Mouse (Mus musculus) gonadal fat pad, adult 2 months (tissue): ENCODE measurements at regions not wholly inside any gene's neighbourhood (a gene's known extent, or its start where the extent isn't known, plus 50 kb on each side); places are given as distances from the start of the nearest gene placed in this dataset.

Experiments
- DNase-seq: peaks from one replicate; pipeline ENCODE4 v3.0.0-alpha.2; 2012; ENCODE audit warnings: low read depth

- DNase-seq, result no peak
Measured at GRCm38 (mm10) chr1:48383590-48383989, 1490.9 kb upstream of the Slc39a10 start.

DNA sequence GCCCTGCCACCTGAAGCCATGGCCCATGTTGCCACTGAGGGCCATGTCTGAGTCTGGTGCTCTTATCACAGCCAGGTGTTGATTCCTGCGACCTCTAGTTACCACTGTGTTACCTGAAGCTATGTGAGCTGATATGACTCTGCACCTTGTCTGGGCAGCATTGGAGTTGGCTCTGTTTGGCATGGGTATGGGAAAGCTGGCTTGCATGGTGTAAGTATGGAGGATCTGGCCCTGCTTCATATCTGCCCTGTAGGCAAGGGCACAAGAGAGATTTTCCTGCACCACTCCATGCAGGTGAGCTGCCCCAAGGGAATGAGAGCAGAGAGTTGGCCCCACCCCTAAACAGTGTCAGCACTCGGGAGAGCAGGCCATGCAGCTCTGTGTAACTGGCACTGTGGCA, 1487.5 kb upstream of the Slc39a10 start:
- DNase-seq, result no peak

GRCm38 (mm10) chr1:48351416-48351815, 1458.8 kb upstream of the Slc39a10 start:
- DNase-seq, result peak; percentile 33

DNA sequence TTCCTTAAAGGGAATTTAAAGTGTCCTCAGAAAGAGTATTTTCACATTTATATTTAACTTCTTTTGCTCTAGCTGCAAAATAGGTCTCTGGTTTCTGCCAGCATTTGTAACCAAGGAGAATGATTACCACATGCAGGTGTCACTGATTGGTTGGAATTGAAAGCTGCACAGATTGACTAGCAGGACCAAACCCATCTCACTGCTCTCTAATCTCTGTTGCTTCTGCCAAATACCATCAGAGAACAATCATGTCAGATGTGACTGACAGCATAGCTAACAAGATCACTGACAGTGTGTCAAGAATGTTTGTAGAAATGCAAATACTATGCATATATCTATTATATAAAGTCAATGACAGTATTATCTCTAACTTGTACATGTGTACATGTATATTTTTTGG, 1450.3 kb upstream of the Slc39a10 start:
- DNase-seq, result no peak
